Mouse (Mus musculus) kidney, embryonic 14.5 days (tissue): ENCODE data around the gene Wfdc1. TPM values are rescaled to one million over a fixed set of nuclear protein-coding genes. Genes with fewer than 3 reads are reported as not detected.

Experiments used
- ATAC-seq: fragments of 200-750 bp; cut with Nextera tagmentation; 2 replicates; pipeline ENCODE4 v1.8.0; 2017; ENCODE audit warnings: moderate number of reproducible peaks, mild to moderate bottlenecking, moderate TSS enrichment, moderate library complexity; ENCODE audit not compliant: low FRiP score, low TSS enrichment
- H3K27ac ChIP-seq: fragments of 300-500 bp; sonication (generic); 2 replicates; pipeline ENCODE4 v1.5.1; 2014; ENCODE audit warnings: low read depth, mild to moderate bottlenecking, low read length, moderate library complexity, mixed read lengths
- H3K27me3 ChIP-seq: fragments of 300-500 bp; sonication (generic); 2 replicates; pipeline ENCODE4 v1.6.1; 2014; ENCODE audit warnings: mild to moderate bottlenecking, low read length; ENCODE audit not compliant: control insufficient read depth, insufficient read depth
- H3K36me3 ChIP-seq: fragments of 300-500 bp; sonication (generic); 2 replicates; pipeline ENCODE4 v1.6.1; 2014; ENCODE audit warnings: low read length, mixed read lengths; ENCODE audit not compliant: control insufficient read depth, insufficient read depth
- H3K4me1 ChIP-seq: fragments of 300-500 bp; sonication (generic); 2 replicates; pipeline ENCODE4 v1.6.1; 2014; ENCODE audit warnings: low read length, mixed read lengths; ENCODE audit not compliant: control insufficient read depth, insufficient read depth
- H3K4me2 ChIP-seq: fragments of 300-500 bp; sonication (generic); replicated peaks from 2 replicates; pipeline ENCODE4 v1.6.1; 2014; ENCODE audit warnings: low read depth, mild to moderate bottlenecking, low read length
- H3K4me3 ChIP-seq: fragments of 300-500 bp; sonication (generic); 2 replicates; pipeline ENCODE4 v1.5.1; 2014; ENCODE audit warnings: mild to moderate bottlenecking, low read length
- H3K9ac ChIP-seq: fragments of 300-500 bp; sonication (generic); 2 replicates; pipeline ENCODE4 v1.6.1; 2014; ENCODE audit warnings: low read depth, mild to moderate bottlenecking, low read length, moderate library complexity
- H3K9me3 ChIP-seq: fragments of 300-500 bp; sonication (generic); 2 replicates; pipeline ENCODE4 v1.6.1; 2016; ENCODE audit warnings: low read length; ENCODE audit not compliant: control insufficient read depth
- WGBS: fragments of 180-500 bp; shearing (Covaris S2); extraction: QIAGEN DNeasy Blood & Tissue Kit; methylation state at CpG from one replicate; pipeline ENCODE4 v1.1.7; 2014; 5-methylcytosine and 5-hydroxymethylcytosine counted together
- polyA plus RNA-seq: library from polyadenylated mRNA; unstranded; fragments of >200 nt; fragmentation: Nextera tagmentation; extraction: Ambion mirVana; gene quantifications from 2 replicates; pipeline ENCODE4 v1.2.1, GENCODE M21; 2014

Wfdc1 gene
- 1.8 and 1.9 TPM in 2 replicates for polyA plus RNA-seq

DNA sequence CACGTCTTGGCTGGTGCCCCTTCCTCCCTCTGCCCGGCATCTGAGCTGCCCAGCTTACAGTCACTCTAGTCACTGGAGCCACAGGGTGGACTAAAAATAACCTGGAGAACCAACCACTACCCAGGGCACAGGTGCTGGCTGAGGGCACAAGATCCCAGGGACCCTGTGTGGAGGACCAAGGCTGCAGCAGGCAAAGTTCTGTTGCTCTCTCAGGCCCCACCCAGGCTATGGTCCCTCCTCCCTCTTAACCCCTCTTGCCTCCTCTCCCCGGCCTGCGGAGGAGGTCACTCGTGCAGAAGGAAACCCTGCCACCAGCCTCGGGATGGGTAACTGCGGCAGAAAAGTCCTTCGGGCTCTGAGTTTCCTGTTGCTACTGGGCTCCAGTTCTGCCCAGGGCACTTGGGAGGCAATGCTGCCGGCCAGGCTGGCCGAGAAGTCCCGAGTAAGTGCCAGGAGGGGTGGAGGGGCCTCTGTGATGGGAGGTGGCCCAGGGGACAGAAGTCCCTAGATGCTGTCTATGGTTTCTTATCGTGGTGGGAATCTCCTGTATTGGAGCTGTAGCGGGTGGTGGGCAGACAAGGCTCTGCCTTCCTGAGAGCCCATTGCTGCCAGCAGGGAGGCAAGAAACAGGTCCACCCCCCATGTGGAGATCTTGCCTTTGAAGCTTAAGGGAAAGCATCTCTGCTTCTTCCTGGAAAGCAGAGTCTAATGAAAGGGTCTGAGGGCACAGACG, at the start of gene Wfdc1:
TSS of gene Wfdc1 (plus strand) at position 147 of the 733 bp plus-strand sequence.
- 10% methylated on average over 14 of the region's 14 CpGs for WGBS
- peak within 1 kb of the TSS; percentile 29; the same call in 1 of the 2 replicates for H3K9ac ChIP-seq
- no peak within 1 kb of the TSS for H3K27ac ChIP-seq
- 0 out of 2 replicates have a peak within 1 kb of the TSS, but pooled peaks have one; percentile 19 for H3K4me2 ChIP-seq
- peak; percentile 24; the same call in 1 of the 2 replicates for ATAC-seq
- H3K4me3 ChIP-seq = no peak within 1 kb of the TSS
- peaks cover 28% of the 10 kb centered on the region for H3K4me1 ChIP-seq
- no peaks in the 10 kb centered on the region for H3K9me3 ChIP-seq
- no peaks in the 10 kb centered on the region for H3K27me3 ChIP-seq
- H3K36me3 ChIP-seq = no peaks in the 10 kb centered on the region

- H3K4me3 ChIP-seq = no peak overlapping the region
- ATAC-seq = no peak
- no peak overlapping the region; the same call in 1 of the 2 replicates for H3K9ac ChIP-seq
- H3K4me2 ChIP-seq = no peak overlapping the region
- 93% methylated on average over 4 of the region's 4 CpGs for WGBS
- H3K36me3 ChIP-seq = no peaks in the 10 kb centered on the region
- H3K4me1 ChIP-seq = no peaks in the 10 kb centered on the region
- H3K27me3 ChIP-seq = no peaks in the 10 kb centered on the region
- H3K27ac ChIP-seq = no peak overlapping the region
- no peaks in the 10 kb centered on the region for H3K9me3 ChIP-seq
Observed at GRCm38 (mm10) chr8:119616811-119617210, 49.4 kb upstream of the Wfdc1 start.

DNA sequence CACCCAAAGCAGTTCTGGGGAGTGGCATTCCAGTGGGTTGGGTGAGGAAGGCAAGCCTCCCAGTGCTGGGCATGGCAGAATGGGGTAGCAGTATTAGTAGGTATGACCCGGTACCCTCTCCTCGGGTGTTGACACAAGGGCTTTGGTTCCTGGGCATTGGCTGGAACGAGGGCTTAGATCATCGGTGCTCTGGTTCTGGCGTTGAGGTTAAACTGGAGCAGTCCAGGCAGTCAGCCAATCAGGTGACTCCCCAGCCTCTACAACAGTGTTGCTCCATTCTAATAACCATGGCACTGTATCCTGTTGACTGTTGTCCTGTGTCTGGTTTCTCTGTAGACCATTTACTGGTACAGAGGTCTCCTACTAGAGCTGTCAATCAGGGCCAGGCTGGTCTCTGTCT, 48.6 kb upstream of the Wfdc1 start:
- no peaks in the 10 kb centered on the region for H3K36me3 ChIP-seq
- H3K4me3 ChIP-seq = no peak overlapping the region
- ATAC-seq = no peak
- no peak overlapping the region for H3K27ac ChIP-seq
- H3K9me3 ChIP-seq = no peaks in the 10 kb centered on the region
- H3K4me1 ChIP-seq = no peaks in the 10 kb centered on the region
- no peaks in the 10 kb centered on the region for H3K27me3 ChIP-seq
- WGBS = 84% methylated on average over 5 of the region's 5 CpGs
- no peak overlapping the region for H3K4me2 ChIP-seq
- H3K9ac ChIP-seq = no peak overlapping the region

DNA sequence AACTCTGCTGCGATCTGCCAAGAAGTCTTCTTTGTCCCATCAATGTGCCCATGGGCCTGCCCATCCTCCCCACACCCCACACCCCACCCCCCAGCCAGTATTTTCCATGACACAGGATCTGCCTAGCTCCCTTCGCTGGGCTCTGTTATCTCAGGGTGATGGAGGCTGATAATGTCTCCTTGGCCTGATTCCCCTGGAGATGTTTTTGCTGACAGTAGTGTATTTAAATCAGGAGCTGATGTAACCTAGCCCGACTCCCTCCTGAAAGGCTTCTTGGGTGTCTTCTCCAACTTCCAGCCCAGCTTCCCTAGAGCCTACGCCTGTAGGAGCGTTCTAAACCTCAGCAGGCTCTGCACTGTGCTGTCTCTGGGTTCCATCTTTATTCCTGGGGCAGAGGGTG, 47.3 kb upstream of the Wfdc1 start:
- H3K4me2 ChIP-seq = no peak overlapping the region
- H3K27ac ChIP-seq = no peak overlapping the region
- H3K9me3 ChIP-seq = no peaks in the 10 kb centered on the region
- no peak overlapping the region for H3K4me3 ChIP-seq
- H3K4me1 ChIP-seq = no peaks in the 10 kb centered on the region
- no peaks in the 10 kb centered on the region for H3K36me3 ChIP-seq
- no peak overlapping the region for H3K9ac ChIP-seq
- 68% methylated on average over 5 of the region's 5 CpGs for WGBS
- ATAC-seq = no peak
- H3K27me3 ChIP-seq = no peaks in the 10 kb centered on the region

DNA sequence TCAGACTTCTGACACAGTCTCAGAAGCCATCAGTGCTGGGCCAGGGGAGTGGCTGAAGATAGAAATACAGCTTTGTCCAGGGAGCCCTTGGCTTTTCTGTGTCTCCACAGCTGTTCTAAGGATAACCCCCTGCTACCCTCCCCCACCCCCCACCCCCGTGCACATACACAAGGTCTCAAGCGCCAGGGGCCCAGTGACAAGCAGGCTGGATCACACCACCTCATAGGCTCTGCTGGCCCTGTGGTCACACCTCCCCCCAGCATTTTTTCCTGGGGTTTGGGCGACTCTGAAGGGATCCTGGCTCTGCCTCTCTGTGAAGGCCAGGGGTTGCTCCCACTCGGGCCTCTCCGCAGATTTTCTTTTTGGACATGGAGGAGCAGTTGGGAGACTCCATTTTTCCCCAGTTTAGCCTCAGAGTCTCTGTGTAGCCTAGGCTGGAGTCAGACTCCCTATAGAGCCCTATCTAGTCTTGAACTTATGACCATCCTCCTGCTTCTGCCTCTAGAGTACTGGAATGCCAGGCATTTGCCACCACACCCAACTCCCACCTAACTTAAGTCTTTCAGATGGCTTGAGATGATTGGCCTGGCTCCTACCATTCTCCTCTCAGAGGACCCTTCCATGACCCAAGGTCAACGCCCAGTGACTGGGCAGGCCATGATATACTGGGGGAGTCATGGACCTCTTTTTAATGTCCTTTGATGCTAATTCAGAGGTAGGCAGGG, 45.9 kb upstream of the Wfdc1 start:
- H3K9me3 ChIP-seq = no peaks in the 10 kb centered on the region
- 62% methylated on average over 6 of the region's 6 CpGs for WGBS
- no peaks in the 10 kb centered on the region for H3K4me1 ChIP-seq
- no peak for ATAC-seq
- no peak overlapping the region for H3K27ac ChIP-seq
- H3K4me2 ChIP-seq = no peak overlapping the region
- no peak overlapping the region for H3K9ac ChIP-seq
- no peaks in the 10 kb centered on the region for H3K36me3 ChIP-seq
- no peak overlapping the region for H3K4me3 ChIP-seq
- no peaks in the 10 kb centered on the region for H3K27me3 ChIP-seq

GRCm38 (mm10) chr8:119620848-119621465, 45.2 kb upstream of the Wfdc1 start:
- Histone ChIP-seq H3K4me3 (no peak overlapping the region), H3K36me3 (no peaks in the 10 kb centered on the region), H3K9ac (no peak overlapping the region), H3K27ac (no peak overlapping the region), H3K27me3 (no peaks in the 10 kb centered on the region), H3K9me3 (no peaks in the 10 kb centered on the region), H3K4me2 (no peak overlapping the region), H3K4me1 (no peaks in the 10 kb centered on the region)
- ATAC-seq = no peak
- 86% methylated on average over 14 of the region's 14 CpGs for WGBS

- Histone ChIP-seq H3K9ac (no peak overlapping the region), H3K36me3 (no peaks in the 10 kb centered on the region), H3K9me3 (no peaks in the 10 kb centered on the region), H3K4me2 (no peak overlapping the region), H3K4me3 (no peak overlapping the region), H3K27me3 (no peaks in the 10 kb centered on the region), H3K27ac (no peak overlapping the region), H3K4me1 (no peaks in the 10 kb centered on the region)
- 54% methylated on average over 4 of the region's 4 CpGs for WGBS
- no peak for ATAC-seq
Observed at GRCm38 (mm10) chr8:119622555-119622954, 43.6 kb upstream of the Wfdc1 start.

DNA sequence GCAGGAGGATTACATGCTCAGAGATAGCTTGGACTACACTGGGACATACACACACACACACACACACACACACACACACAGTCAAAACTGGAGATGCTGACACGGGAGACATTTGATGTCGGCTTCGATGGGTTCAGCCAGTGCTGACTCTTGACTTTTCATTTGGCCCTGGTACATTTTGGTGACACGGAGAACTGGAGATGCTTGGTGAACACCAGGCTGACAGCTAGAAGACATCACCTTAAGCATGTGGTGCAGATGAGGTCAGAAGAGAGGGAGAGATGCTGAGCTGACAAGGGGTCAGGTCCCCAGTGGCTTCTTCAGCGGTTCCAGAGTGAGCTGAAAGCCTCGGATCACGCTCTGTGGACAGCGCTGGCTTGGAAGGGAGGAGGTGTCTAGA, 43.1 kb upstream of the Wfdc1 start:
- H3K36me3 ChIP-seq = no peaks in the 10 kb centered on the region
- no peak overlapping the region for H3K9ac ChIP-seq
- H3K4me2 ChIP-seq = no peak overlapping the region
- 85% methylated on average over 8 of the region's 8 CpGs for whole genome bisulfite sequencing
- no peaks in the 10 kb centered on the region for H3K27me3 ChIP-seq
- H3K27ac ChIP-seq = no peak overlapping the region
- no peaks in the 10 kb centered on the region for H3K4me1 ChIP-seq
- H3K9me3 ChIP-seq = no peaks in the 10 kb centered on the region
- H3K4me3 ChIP-seq = no peak overlapping the region
- no peak for ATAC-seq

- Histone ChIP-seq H3K4me1 (no peaks in the 10 kb centered on the region), H3K36me3 (no peaks in the 10 kb centered on the region), H3K9ac (no peak overlapping the region), H3K4me2 (no peak overlapping the region), H3K9me3 (no peaks in the 10 kb centered on the region), H3K27ac (no peak overlapping the region), H3K27me3 (no peaks in the 10 kb centered on the region), H3K4me3 (no peak overlapping the region)
- 78% methylated on average over 1 of the region's 1 CpGs for WGBS
- no peak for ATAC-seq
Observed at GRCm38 (mm10) chr8:119623744-119624143, 42.4 kb upstream of the Wfdc1 start.
